Mouse (Mus musculus) hindbrain, embryonic 12.5 days (tissue): ENCODE measurements around the gene Ilvbl. TPM values are rescaled to one million over a fixed set of nuclear protein-coding genes. Genes with fewer than 3 reads are reported as not detected.
"Not testable (repeated sequence)": the region's sequence is repeated elsewhere in the genome, so short reads cannot be mapped to it uniquely, and the experiment has no call there.

Experiments used
- ATAC-seq: fragments of 200-750 bp; cut with Nextera tagmentation; 2 replicates; pipeline ENCODE4 v1.8.0; 2017; ENCODE audit warnings: moderate TSS enrichment; ENCODE audit not compliant: low FRiP score
- H3K27ac ChIP-seq: fragments of 300-500 bp; sonication (generic); 2 replicates; pipeline ENCODE4 v1.5.1; 2016; ENCODE audit warnings: mild to moderate bottlenecking
- H3K27me3 ChIP-seq: fragments of 300-500 bp; sonication (generic); 2 replicates; pipeline ENCODE4 v1.6.1; 2016; ENCODE audit warnings: mild to moderate bottlenecking
- H3K36me3 ChIP-seq: fragments of 300-500 bp; sonication (generic); 2 replicates; pipeline ENCODE4 v1.6.1; 2016; ENCODE audit warnings: mild to moderate bottlenecking
- H3K4me1 ChIP-seq: fragments of 300-500 bp; sonication (generic); 2 replicates; pipeline ENCODE4 v1.6.1; 2016
- H3K4me2 ChIP-seq: fragments of 300-500 bp; sonication (generic); replicated peaks from 2 replicates; pipeline ENCODE4 v1.6.1; 2016; ENCODE audit warnings: mild to moderate bottlenecking
- H3K4me3 ChIP-seq: fragments of 300-500 bp; sonication (generic); 2 replicates; pipeline ENCODE4 v1.5.1; 2016; ENCODE audit warnings: mild to moderate bottlenecking
- H3K9ac ChIP-seq: fragments of 300-500 bp; sonication (generic); 2 replicates; pipeline ENCODE4 v1.6.1; 2016; ENCODE audit warnings: mild to moderate bottlenecking, moderate library complexity
- H3K9me3 ChIP-seq: fragments of 300-500 bp; sonication (generic); replicated peaks from 2 replicates; pipeline ENCODE4 v1.6.1; 2016; ENCODE audit warnings: mild to moderate bottlenecking
- WGBS: fragments of 180-500 bp; shearing (Covaris S2); methylation state at CpG from one replicate; pipeline ENCODE4 v1.1.7; 2016; 5-methylcytosine and 5-hydroxymethylcytosine counted together
- polyA plus RNA-seq: library from polyadenylated mRNA; unstranded; fragments of >200 nt; fragmentation: Nextera tagmentation; extraction: Ambion mirVana; gene quantifications from 2 replicates; pipeline ENCODE4 v1.2.1, GENCODE M21; 2016

Ilvbl gene
- polyA plus RNA-seq, 1 experiment from 2014 or later: 51.6 TPM

DNA sequence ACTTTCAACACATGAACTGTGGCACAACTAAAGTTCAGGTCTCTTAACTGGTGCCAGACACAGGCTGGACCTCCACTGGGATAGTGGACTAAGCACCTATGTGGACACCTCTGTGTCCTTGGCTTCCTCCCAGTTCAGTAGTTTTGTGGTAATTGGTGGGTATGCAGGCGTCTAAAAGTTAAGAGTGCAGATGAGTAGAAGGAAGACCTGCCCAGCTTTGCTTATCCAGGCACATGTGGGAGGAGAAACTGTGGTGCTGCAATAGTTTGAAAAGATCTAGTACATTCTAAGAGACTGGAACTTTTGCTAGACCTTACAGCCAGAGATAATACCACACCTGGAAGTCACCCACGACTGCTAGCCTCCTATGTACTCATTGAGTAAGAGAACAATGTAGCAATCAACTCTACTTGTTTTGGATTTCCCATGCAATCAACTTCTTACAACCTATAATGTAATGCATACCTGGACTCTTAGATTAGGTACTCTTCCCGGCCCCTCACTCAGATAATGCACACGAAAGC, 18.8 kb downstream of the Ilvbl start:
- 90% methylated on average over 4 of the region's 4 CpGs for WGBS
- no peak overlapping the region for H3K9ac ChIP-seq
- no peaks in the 10 kb centered on the region for H3K27me3 ChIP-seq
- H3K4me3 ChIP-seq: no peak overlapping the region
- no peak overlapping the region for H3K4me2 ChIP-seq
- peaks cover 10% of the 10 kb centered on the region for H3K4me1 ChIP-seq
- peaks cover 11% of the 10 kb centered on the region; the same call in 1 of the 2 replicates for H3K36me3 ChIP-seq
- H3K27ac ChIP-seq: no peak overlapping the region
- no peak for ATAC-seq
- H3K9me3 ChIP-seq: no peaks in the 10 kb centered on the region

DNA sequence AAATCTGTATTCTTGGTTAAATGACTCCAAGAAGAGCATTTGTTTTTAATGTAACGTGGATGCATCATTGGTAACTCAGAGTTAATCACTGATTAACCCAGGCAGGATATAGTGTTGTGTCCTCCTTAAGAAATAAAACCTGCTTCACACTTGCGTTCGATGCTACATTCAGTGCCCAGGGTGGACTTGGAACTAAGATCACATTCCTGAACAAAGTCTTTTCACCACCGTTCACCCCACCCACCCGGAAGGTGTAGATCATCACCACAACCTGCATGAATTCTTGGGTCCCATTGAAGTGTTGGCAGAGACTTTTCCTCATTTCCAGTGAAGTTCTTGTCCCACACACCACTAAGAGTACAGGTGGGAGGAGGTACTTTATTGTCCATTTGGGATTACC, 19.6 kb downstream of the Ilvbl start:
- Histone ChIP-seq H3K4me3 (no peak overlapping the region), H3K4me2 (no peak overlapping the region), H3K9me3 (no peaks in the 10 kb centered on the region), H3K4me1 (peaks cover 10% of the 10 kb centered on the region), H3K9ac (no peak overlapping the region), H3K36me3 (peaks cover 8% of the 10 kb centered on the region; the same call in 1 of the 2 replicates), H3K27me3 (no peaks in the 10 kb centered on the region), H3K27ac (no peak overlapping the region)
- WGBS: 94% methylated on average over 5 of the region's 5 CpGs
- no peak for ATAC-seq

DNA sequence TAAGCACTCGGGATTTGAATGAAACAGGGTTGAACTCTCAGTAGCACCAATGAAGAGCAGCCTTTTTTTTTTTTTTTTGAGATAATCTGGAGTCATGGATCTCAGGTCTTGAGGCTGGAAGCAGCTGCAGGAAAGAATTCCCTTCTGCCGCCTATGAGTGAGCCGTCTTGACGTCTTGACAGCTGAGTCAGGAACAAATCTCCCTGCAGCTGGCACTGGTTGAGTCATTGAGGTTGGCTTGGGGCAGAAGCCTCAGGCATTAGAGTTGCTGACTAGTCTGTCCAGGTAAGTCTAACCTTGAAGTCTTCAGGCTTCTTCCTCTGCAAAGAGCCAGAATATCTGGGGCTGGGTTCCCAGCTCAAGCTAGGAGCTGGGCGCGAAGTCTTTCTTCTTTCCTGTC, 20.0 kb downstream of the Ilvbl start:
- Histone ChIP-seq H3K4me2 (no peak overlapping the region), H3K4me3 (no peak overlapping the region), H3K36me3 (0 out of 2 replicates have a peak, but pooled peaks cover 4% of the 10 kb centered on the region), H3K4me1 (peaks cover 10% of the 10 kb centered on the region), H3K9me3 (no peaks in the 10 kb centered on the region), H3K9ac (no peak overlapping the region), H3K27ac (no peak overlapping the region), H3K27me3 (no peaks in the 10 kb centered on the region)
- ATAC-seq: no peak
- 81% methylated on average over 6 of the region's 6 CpGs for WGBS

DNA sequence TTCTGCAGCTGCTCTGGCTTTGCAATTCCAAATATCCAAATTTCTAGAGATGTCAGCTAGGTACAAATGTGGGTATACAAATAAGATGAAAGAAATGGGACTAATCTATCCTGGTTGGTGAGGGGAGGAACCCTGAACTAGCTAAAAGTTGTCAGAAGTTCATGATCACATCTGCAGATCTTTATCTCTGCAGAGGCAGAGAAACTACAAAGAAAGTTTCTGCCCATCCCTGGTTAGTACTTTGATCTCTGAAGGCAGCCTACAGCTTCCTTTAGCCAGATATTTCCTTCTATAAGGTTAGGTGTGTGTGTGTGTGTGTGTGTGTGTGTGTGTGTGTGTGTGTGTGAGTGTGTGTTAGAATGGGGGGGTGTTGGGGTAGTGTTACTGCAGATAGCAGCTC, 20.4 kb downstream of the Ilvbl start:
- no peaks in the 10 kb centered on the region for H3K9me3 ChIP-seq
- ATAC-seq: no peak
- no peaks in the 10 kb centered on the region for H3K36me3 ChIP-seq
- H3K9ac ChIP-seq: no peak overlapping the region
- H3K4me2 ChIP-seq: no peak overlapping the region
- H3K4me1 ChIP-seq: peaks cover 10% of the 10 kb centered on the region
- no peak overlapping the region for H3K4me3 ChIP-seq
- H3K27me3 ChIP-seq: no peaks in the 10 kb centered on the region
- H3K27ac ChIP-seq: no peak overlapping the region

DNA sequence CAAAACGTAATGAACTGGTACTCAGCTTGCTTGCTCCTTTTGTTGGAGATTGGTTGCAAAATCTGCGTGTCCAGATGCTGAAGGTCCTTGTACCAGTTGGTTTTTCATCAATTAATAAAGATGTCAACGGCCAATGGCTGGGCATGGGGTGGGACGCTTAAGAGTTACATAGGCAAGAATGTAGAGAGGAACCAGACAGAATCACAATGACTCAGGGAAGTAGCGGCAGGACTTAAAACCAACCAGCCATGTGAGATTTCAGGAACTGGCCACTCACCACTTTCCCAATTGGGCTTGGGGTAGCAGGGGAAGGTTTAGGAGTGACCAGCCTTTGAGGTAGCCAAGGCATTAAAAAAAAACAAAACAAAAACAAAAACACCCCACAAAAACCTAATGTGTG, 25.7 kb downstream of the Ilvbl start:
- H3K36me3 ChIP-seq: no peaks in the 10 kb centered on the region
- H3K9ac ChIP-seq: no peak overlapping the region
- H3K4me3 ChIP-seq: no peak overlapping the region
- ATAC-seq: no peak
- H3K9me3 ChIP-seq: no peaks in the 10 kb centered on the region
- WGBS: 88% methylated on average over 5 of the region's 5 CpGs
- no peaks in the 10 kb centered on the region for H3K27me3 ChIP-seq
- no peaks in the 10 kb centered on the region for H3K4me1 ChIP-seq
- H3K4me2 ChIP-seq: no peak overlapping the region
- H3K27ac ChIP-seq: no peak overlapping the region

DNA sequence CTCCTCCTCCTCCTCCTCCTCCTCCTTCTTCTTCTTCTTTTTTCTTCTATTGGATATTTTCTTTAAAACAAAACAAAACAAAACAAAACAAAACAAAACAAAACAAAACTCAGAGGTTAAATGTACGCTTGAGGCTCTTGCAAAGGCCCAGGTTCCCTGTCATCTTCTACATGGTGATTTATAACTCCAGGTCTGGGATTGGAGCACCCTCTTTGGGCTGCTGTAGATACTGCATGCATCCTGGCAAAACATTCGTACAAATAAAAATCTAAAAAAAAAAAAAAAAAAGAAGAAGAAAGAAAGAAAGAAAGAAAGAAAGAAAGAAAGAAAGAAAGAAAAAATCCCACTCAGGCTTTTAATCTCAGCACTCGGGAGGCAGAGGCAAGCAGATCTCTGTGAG, 30.9 kb downstream of the Ilvbl start:
- Histone ChIP-seq H3K4me2 (no peak overlapping the region), H3K4me3 (no peak overlapping the region), H3K36me3 (no peaks in the 10 kb centered on the region), H3K9ac (no peak overlapping the region), H3K27me3 (0 out of 2 replicates have a peak, but pooled peaks cover 3% of the 10 kb centered on the region), H3K9me3 (no peaks in the 10 kb centered on the region), H3K4me1 (no peaks in the 10 kb centered on the region), H3K27ac (no peak overlapping the region)
- no peak for ATAC-seq
- 39% methylated on average over 3 of the region's 3 CpGs for WGBS

DNA sequence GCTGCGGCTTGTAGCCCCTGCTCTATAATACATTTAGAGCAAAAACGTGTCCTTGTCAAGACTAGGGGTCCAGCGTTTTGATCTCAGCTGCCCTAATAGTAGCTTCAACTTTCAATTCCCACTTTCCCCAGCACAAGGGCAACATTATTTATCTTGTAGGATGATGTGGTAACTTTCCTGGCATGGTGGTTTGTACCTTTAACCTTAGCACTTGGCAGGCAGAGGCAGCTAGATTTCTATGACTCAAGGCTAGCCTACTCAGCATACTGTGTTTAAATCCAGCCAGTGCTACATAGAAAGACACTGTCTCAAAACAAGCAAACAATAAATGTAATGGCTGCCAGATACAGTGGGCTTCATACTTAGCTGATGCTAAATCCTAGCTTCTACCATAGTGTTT, 33.5 kb downstream of the Ilvbl start:
- WGBS: 81% methylated on average over 3 of the region's 3 CpGs
- H3K27ac ChIP-seq: no peak overlapping the region
- no peaks in the 10 kb centered on the region for H3K9me3 ChIP-seq
- no peak overlapping the region for H3K4me2 ChIP-seq
- ATAC-seq: no peak
- no peaks in the 10 kb centered on the region for H3K36me3 ChIP-seq
- H3K27me3 ChIP-seq: 0 out of 2 replicates have a peak, but pooled peaks cover 3% of the 10 kb centered on the region
- no peak overlapping the region for H3K9ac ChIP-seq
- H3K4me3 ChIP-seq: no peak overlapping the region
- H3K4me1 ChIP-seq: no peaks in the 10 kb centered on the region

DNA sequence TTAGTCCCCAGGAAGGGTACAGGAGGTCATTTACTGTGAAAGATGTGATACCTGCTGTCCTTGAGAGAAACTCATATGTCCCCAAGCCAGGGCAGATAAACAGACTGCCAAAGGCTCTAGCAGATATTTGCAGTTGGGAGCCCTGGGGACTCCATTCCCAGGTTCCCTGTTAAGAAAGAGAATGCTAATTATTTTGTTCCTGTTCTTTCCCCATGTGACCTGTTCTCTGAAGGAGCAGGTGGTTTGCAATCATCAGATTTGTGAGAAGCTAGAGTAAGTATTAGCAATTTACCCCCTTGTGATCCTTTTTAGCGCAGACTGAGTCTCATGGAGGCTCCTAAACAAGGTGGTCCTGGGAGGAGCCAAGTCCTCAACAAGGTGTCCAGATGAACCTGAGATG, 43.8 kb downstream of the Ilvbl start, which contains the start of gene Olfr1357:
TSS of gene Olfr1357 (minus strand) at position 101 of the 400 bp plus-strand sequence.
- no peak for ATAC-seq
- WGBS: 88% methylated on average over 1 of the region's 1 CpGs
- Histone ChIP-seq H3K27me3 (no peaks in the 10 kb centered on the region), H3K9ac (no peak within 1 kb of the TSS), H3K27ac (no peak within 1 kb of the TSS), H3K4me2 (no peak within 1 kb of the TSS), H3K9me3 (no peaks in the 10 kb centered on the region), H3K4me1 (no peaks in the 10 kb centered on the region), H3K36me3 (no peaks in the 10 kb centered on the region), H3K4me3 (no peak within 1 kb of the TSS)

DNA sequence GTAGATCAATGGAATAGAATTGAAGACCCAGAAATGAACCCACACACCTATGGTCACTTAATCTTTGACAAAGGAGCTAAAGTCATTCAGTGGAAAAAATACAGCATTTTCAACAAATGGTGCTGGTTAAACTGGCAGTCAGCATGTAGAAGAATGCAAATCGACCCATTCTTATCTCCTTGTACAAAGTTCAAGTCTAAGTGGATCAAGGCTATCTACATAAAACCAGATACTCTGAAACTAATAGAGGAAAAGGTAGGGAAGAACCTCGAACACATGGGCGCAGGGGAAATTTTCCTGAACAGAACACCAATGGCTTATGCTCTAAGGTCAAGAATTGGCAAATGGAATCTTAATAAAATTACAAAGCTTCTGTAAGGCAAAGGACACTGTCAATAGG, 49.0 kb downstream of the Ilvbl start:
- not testable (repeated sequence) for ATAC-seq, H3K27ac ChIP-seq, H3K9me3 ChIP-seq, H3K27me3 ChIP-seq, H3K4me3 ChIP-seq, H3K9ac ChIP-seq, H3K36me3 ChIP-seq, H3K4me1 ChIP-seq, H3K4me2 ChIP-seq
- 81% methylated on average over 3 of the region's 3 CpGs for WGBS

DNA sequence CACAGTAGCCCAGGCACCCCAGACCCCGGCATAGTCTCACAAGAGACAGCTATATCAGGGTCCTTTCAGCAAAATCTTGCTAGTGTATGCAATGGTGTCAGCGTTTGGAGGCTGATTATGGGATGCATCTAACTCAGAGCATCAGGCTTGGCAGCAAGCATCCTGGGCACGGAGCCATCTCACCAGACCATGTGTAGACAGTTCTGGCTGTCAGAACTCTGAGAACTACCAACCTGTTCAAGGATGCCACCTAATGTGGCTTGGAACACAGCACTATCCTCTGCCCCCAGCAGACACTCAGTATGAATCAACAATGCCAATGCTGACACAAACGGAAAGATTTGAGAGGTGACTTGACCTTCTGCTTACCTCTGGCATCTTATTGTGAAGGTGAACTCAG, 56.0 kb downstream of the Ilvbl start:
- ATAC-seq: no peak
- no peaks in the 10 kb centered on the region for H3K4me1 ChIP-seq
- H3K9me3 ChIP-seq: no peaks in the 10 kb centered on the region
- no peaks in the 10 kb centered on the region for H3K27me3 ChIP-seq
- 79% methylated on average over 4 of the region's 4 CpGs for WGBS
- no peaks in the 10 kb centered on the region for H3K36me3 ChIP-seq
- no peak overlapping the region for H3K9ac ChIP-seq
- H3K27ac ChIP-seq: no peak overlapping the region
- no peak overlapping the region for H3K4me2 ChIP-seq
- no peak overlapping the region for H3K4me3 ChIP-seq

DNA sequence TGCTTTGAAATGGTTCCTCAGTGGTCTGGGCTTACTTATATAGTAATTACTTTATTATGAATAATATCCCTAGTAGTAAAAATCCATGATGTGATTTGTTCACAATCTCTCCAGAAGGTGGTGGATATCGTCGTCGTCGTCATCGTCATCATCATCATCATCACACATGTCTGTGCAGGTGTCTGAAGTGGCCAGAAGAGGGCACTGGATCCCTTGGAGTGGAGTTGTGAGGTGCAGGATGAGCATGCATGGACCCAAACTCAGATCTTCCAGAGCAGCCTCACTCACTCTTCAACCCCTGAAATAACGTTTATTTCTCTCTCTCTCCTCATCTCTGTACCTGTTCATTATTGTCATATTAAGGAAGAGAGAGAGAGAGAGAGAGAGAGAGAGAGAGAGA, 58.2 kb downstream of the Ilvbl start:
- WGBS: 21% methylated on average over 6 of the region's 6 CpGs
- H3K4me2 ChIP-seq: no peak overlapping the region
- H3K36me3 ChIP-seq: no peaks in the 10 kb centered on the region
- ATAC-seq: 0 out of 2 replicates have a peak, but pooled peaks have one; percentile 52
- H3K27me3 ChIP-seq: no peaks in the 10 kb centered on the region
- H3K4me1 ChIP-seq: no peaks in the 10 kb centered on the region
- no peak overlapping the region for H3K27ac ChIP-seq
- no peak overlapping the region for H3K4me3 ChIP-seq
- H3K9ac ChIP-seq: no peak overlapping the region
- H3K9me3 ChIP-seq: no peaks in the 10 kb centered on the region
